Mouse (Mus musculus) ES-E14 (cell line): ENCODE data around the gene Naa10. TPM values are rescaled to one million over a fixed set of nuclear protein-coding genes. Genes with fewer than 3 reads are reported as not detected.

Source experiments
- DNase-seq: peaks from one replicate; pipeline ENCODE4 v3.0.0-alpha.2; 2013; ENCODE audit warnings: low read depth, low spot score
- H3K27ac ChIP-seq: 2 replicates; pipeline ENCODE4 v1.5.1; 2012; ENCODE audit warnings: low read depth, mild to moderate bottlenecking, low read length, moderate library complexity, mixed read lengths; ENCODE audit not compliant: poor library complexity, insufficient read depth, severe bottlenecking
- H3K36me3 ChIP-seq: 2 replicates; pipeline ENCODE4 v1.6.1; 2012; ENCODE audit warnings: mild to moderate bottlenecking, low read length, moderate library complexity, mixed read lengths; ENCODE audit not compliant: control insufficient read depth, poor library complexity, insufficient read depth, severe bottlenecking
- H3K4me1 ChIP-seq, 2 experiments: fragments of 150-350 bp in 1 of 2; sonication (generic) in 1 of 2; 2 replicates each; pipeline ENCODE4 v1.6.1; 2012; ENCODE audit warnings: low read length in 2 of 2, mild to moderate bottlenecking in 1 of 2, mixed read lengths in 1 of 2; ENCODE audit not compliant: control insufficient read depth in 2 of 2, insufficient read depth in 2 of 2, poor library complexity in 1 of 2
- H3K4me3 ChIP-seq, 2 experiments: fragments of 150-350 bp in 1 of 2; sonication (generic) in 1 of 2; 2 replicates each; pipeline ENCODE4 v1.5.1; 2012; ENCODE audit warnings: low read length in 2 of 2, low read depth in 1 of 2, mild to moderate bottlenecking in 1 of 2, mixed read lengths in 1 of 2; ENCODE audit not compliant: insufficient read depth in 1 of 2, poor library complexity in 1 of 2, severe bottlenecking in 1 of 2
- H3K9ac ChIP-seq: 2 replicates; pipeline ENCODE4 v1.6.1; 2012; ENCODE audit warnings: low read depth, mild to moderate bottlenecking, low read length, mixed read lengths; ENCODE audit not compliant: poor library complexity, insufficient read depth, severe bottlenecking
- H3K9me3 ChIP-seq: fragments of 150-350 bp; sonication (generic); 2 replicates; pipeline ENCODE4 v1.6.1; 2012; ENCODE audit warnings: low read depth, mild to moderate bottlenecking, low read length; ENCODE audit not compliant: control insufficient read depth, insufficient read depth
- CHD2 ChIP-seq: IDR thresholded peaks from 2 replicates; pipeline ENCODE4 v1.6.1; 2014; ENCODE audit warnings: mild to moderate bottlenecking, low read depth, low read length, inconsistent platforms
- HCFC1 ChIP-seq: IDR thresholded peaks from 2 replicates; pipeline ENCODE4 v1.6.1; 2012; ENCODE audit warnings: low read length, inconsistent platforms, borderline replicate concordance; ENCODE audit not compliant: insufficient read depth
- MAFK ChIP-seq: IDR thresholded peaks from 2 replicates; pipeline ENCODE4 v1.6.1; 2014; ENCODE audit warnings: mild to moderate bottlenecking, low read depth, low read length, inconsistent platforms; ENCODE audit not compliant: insufficient read depth
- ZC3H11A ChIP-seq: IDR thresholded peaks from 2 replicates; pipeline ENCODE4 v1.6.1; 2012; ENCODE audit warnings: low read depth, mild to moderate bottlenecking, inconsistent platforms, low read length, borderline replicate concordance
- ZNF384 ChIP-seq: IDR thresholded peaks from 2 replicates; pipeline ENCODE4 v1.6.1; 2012; ENCODE audit warnings: low read depth, low read length, inconsistent platforms
- in situ Hi-C, 2 experiments: fragments of 600-800 bp; cut with MboI; formaldehyde crosslinking; loops; one replicate each; pipeline ENCODE4 v1.15.1; 2025; ENCODE audit warnings: low sequenced_read_pairs in 2 of 2, inconsistent platforms in 1 of 2; ENCODE audit not compliant: unreplicated experiment in 2 of 2
- total RNA-seq: library from RNA; depleted of rRNA; stranded (reverse); fragments of 300-350 nt; gene quantifications from 2 replicates; pipeline ENCODE4 v1.2.3, GENCODE M21; 2012

The Naa10 gene
- total RNA-seq, 1 experiment: 145 TPM

DNA sequence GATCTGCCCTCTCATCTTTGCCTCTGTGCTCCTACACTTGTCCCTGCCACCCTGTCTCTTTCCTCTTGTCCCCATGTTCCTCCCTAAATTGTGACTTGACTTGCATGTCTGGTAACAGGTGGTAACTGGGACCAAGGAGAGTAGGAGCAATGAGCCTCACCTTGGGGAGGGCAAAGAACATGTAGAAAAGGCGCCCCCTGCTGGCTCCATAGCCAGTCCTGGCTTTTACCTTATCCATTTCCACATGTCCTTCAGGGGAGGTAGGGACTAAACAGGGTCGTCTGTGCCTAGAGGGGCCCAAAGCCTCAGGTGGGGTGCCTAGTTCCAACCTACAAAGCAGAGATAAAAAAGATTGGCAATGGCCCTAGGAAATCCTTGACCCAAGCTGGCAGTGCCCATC, 26.0 kb downstream of the Naa10 start, which contains the start of gene L1cam:
Gene L1cam (minus strand): TSS at position 387 of the 400 bp plus-strand sequence.
- H3K9me3 ChIP-seq: no peaks in the 10 kb centered on the region
- H3K27ac ChIP-seq: no peak within 1 kb of the TSS
- no peak within 1 kb of the TSS for H3K9ac ChIP-seq
- no peak within 1 kb of the TSS for H3K4me3 ChIP-seq
- in situ Hi-C loops: no loop called here
- TF ChIP-seq ZC3H11A (no peak), ZNF384 (no peak), CHD2 (no peak), HCFC1 (no peak), MAFK (no peak)
- H3K4me1 ChIP-seq: no peaks in the 10 kb centered on the region; a peak in 1 of 4 replicates
- no peak for DNase-seq
- H3K36me3 ChIP-seq: no peaks in the 10 kb centered on the region

DNA sequence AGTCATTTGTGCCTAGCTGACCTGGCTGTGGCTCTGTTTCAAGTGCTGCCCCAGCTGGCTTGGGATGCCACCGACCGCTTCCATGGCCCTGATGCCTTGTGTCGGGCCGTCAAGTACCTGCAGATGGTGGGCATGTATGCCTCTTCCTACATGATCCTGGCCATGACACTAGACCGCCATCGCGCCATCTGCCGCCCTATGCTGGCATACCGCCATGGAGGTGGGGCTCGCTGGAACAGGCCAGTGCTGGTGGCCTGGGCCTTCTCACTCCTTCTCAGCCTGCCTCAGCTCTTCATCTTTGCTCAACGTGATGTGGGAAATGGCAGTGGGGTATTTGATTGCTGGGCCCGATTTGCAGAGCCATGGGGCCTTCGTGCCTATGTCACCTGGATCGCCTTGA, 28.9 kb downstream of the Naa10 start:
- no peak for DNase-seq
- Histone ChIP-seq H3K9ac (no peak overlapping the region), H3K9me3 (no peaks in the 10 kb centered on the region), H3K27ac (no peak overlapping the region), H3K4me1 (no peaks in the 10 kb centered on the region; a peak in 1 of 4 replicates), H3K36me3 (no peaks in the 10 kb centered on the region), H3K4me3 (no peak overlapping the region)
- in situ Hi-C loops: no loop called here
- no peak for TF ChIP-seq HCFC1
- TF ChIP-seq ZNF384: no peak

DNA sequence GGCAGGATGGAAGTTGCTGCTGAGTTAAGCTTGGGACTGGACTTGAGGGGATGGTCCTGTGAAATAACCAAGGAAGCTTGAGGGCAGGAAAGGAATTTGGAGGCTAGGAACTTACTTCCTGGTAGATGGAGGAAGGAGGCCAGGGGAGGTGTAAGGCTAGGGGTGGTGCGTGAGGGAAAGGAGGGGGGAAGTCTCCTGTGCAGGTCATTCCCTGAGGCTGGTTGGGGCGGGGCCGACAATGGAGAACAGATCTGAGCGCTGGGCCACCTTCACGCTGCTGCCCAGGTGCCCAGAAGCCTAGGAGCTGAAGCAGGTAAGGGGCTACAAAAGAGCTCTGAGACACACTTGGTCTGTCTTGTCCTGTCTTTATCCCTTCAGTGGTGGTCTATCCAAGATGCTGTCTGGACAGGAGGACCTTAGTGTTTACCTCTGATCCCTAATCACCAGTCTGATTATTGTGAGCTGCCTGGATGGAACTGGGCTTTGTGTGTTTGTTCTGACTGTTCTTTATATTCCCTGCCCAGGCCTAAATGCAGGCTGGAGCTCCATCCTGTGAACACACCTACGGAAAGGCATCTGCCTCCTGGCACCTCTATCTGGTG, 30.1 kb downstream of the Naa10 start, which contains the start of gene Avpr2:
Gene Avpr2 (plus strand): TSS at position 552 of the 602 bp plus-strand sequence.
- DNase-seq: no peak
- in situ Hi-C loops: no loop called here
- no peak within 1 kb of the TSS for H3K4me3 ChIP-seq
- H3K27ac ChIP-seq: no peak within 1 kb of the TSS
- no peak within 1 kb of the TSS for H3K9ac ChIP-seq
- no peaks in the 10 kb centered on the region for H3K9me3 ChIP-seq
- no peaks in the 10 kb centered on the region; a peak in 1 of 4 replicates for H3K4me1 ChIP-seq
- no peaks in the 10 kb centered on the region for H3K36me3 ChIP-seq
- no peak for TF ChIP-seq ZNF384
- TF ChIP-seq CHD2: no peak
- no peak for TF ChIP-seq MAFK
- no peak for TF ChIP-seq ZC3H11A
- no peak for TF ChIP-seq HCFC1

DNA sequence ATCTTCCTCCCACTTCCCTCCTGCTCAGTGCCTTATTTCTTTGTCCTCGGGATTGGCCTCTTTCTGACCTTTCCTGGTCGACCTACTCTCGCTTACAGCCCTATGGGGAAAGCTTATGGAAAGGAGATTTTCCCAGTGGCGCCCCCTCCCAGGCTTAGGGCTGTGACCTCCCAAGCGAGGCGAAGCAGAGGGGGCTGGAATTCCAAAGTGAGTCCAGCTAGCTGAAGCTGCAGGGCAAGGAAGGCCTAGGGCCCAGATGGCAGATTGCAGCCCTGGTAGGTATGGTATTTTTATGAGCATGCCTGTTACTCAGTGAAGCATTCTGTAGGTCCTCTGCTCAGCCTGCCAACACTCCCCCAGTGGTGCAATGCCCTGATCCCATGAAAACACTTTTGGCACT, 40.3 kb downstream of the Naa10 start:
- Histone ChIP-seq H3K4me1 (peaks cover 0 to 5% of the 10 kb centered on the region in 2 experiments; a peak in 1 of 4 replicates), H3K36me3 (no peaks in the 10 kb centered on the region), H3K27ac (no peak overlapping the region), H3K9me3 (no peaks in the 10 kb centered on the region), H3K4me3 (peak overlapping the region in 1 of 2 experiments; percentile 66; a peak in 2 of 4 replicates), H3K9ac (no peak overlapping the region)
- in situ Hi-C loops: no loop called here
- TF ChIP-seq CHD2: no peak
- TF ChIP-seq ZC3H11A: no peak
- TF ChIP-seq MAFK: no peak
- no peak for TF ChIP-seq HCFC1
- TF ChIP-seq ZNF384: no peak
- DNase-seq: no peak

DNA sequence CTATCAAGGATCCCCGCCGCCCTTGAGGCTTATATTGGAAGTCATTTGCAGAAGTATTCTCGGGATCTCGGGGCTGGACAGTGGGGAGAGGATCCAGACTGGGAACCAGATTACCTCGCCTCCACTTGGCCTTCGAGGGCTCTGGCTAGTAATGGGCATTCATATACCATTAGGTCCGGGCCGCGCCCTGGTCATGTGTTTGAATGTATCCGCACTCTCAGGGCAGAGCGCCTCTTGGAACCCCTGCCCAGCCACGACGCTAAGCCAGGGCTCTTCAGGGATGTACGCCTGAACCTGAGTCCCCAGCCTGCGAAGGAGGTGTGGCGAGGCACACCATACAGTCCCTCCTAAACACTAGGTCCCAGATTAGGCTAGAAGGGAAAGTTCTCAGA, 40.7 kb downstream of the Naa10 start:
- Histone ChIP-seq H3K4me3 (peak overlapping the region; percentile 66 to 68; a peak in 3 of 4 replicates), H3K36me3 (no peaks in the 10 kb centered on the region), H3K9ac (no peak overlapping the region), H3K9me3 (no peaks in the 10 kb centered on the region), H3K27ac (no peak overlapping the region), H3K4me1 (peaks cover 0 to 5% of the 10 kb centered on the region in 2 experiments; a peak in 1 of 4 replicates)
- in situ Hi-C loops: no loop called here
- TF ChIP-seq CHD2 (no peak), ZNF384 (no peak), MAFK (no peak), HCFC1 (no peak), ZC3H11A (no peak)
- no peak for DNase-seq
